Mouse (Mus musculus) bone marrow macrophage, adult 2 months (primary cell): Measurements from ENCODE around the gene Gm44790.

Experiments used
- CTCF ChIP-seq: IDR thresholded peaks from 2 replicates; pipeline ENCODE4 v1.5.1; 2012; ENCODE audit warnings: low read depth, mild to moderate bottlenecking, low read length, moderate library complexity
- POLR2A ChIP-seq: IDR thresholded peaks from 2 replicates; pipeline ENCODE4 v1.6.1; 2012; ENCODE audit warnings: mild to moderate bottlenecking, low read depth, low read length, borderline replicate concordance

GRCm38 (mm10) chr6:86479816-86480188 lies 53.3 kb downstream of the Gm44790 start:
- TF ChIP-seq CTCF (no peak), POLR2A (no peak)
